Mouse (Mus musculus): ENCODE measurements around the gene Vstm5. TPM values are rescaled to one million over a fixed set of nuclear protein-coding genes. Genes with fewer than 3 reads are reported as not detected.
A peak's percentile ranks its signal among the peaks of the same experiment; 100 is the strongest.

Gene Vstm5
- polyA plus RNA-seq, 1 experiment, result 2.1 TPM

- peak; percentile 95 for TF ChIP-seq POLR2A (IDR thresholded peaks at IDR 0.05; ENCODE audit: borderline replicate concordance, extremely low read depth, low read depth, low read length)
- no peak for TF ChIP-seq CTCF (IDR thresholded peaks at IDR 0.05; ENCODE audit: insufficient read depth, low read length)
These were observed 66.9 kb downstream of the Vstm5 start, which contains the start of gene Taf1d for GRCm38 (mm10) chr9:15305503-15306397. TSS of gene Taf1d (plus strand) at chr9:15306214.

GRCm38 (mm10) chr9:15306398-15307119 is 67.7 kb downstream of the Vstm5 start, which contains the start of gene 4931406C07Rik:
TSS of gene 4931406C07Rik (minus strand) at chr9:15306448.
- Histone ChIP-seq H3K4me1 (ENCODE audit: control insufficient read depth, insufficient read depth, low read length) (peaks cover 8% of the 10 kb centered on the region), H3K4me3 (replicated peaks; ENCODE audit: extremely low read depth, low read depth, low read length) (peak within 1 kb of the TSS; percentile 96)
- DNase-seq, result no peak
- TF ChIP-seq POLR2A (IDR thresholded peaks at IDR 0.05; ENCODE audit: borderline replicate concordance, extremely low read depth, low read depth, low read length) (no peak), CTCF (IDR thresholded peaks at IDR 0.05; ENCODE audit: insufficient read depth, low read length) (no peak)
- under 1% methylated on average over 35 of the region's 35 CpGs for WGBS

More at GRCm38 (mm10) chr9:15305503-15306397, 66.9 kb downstream of the Vstm5 start, which contains the start of gene Taf1d:
- WGBS, result 11% methylated on average over 45 of the region's 45 CpGs
- peak; percentile 99 for DNase-seq
- H3K4me1 ChIP-seq (ENCODE audit: control insufficient read depth, insufficient read depth, low read length), result peaks cover 15% of the 10 kb centered on the region
- peak within 1 kb of the TSS; percentile 96 for H3K4me3 ChIP-seq (replicated peaks; ENCODE audit: extremely low read depth, low read depth, low read length)

- TF ChIP-seq CTCF (IDR thresholded peaks at IDR 0.05; ENCODE audit: insufficient read depth, low read length), result no peak
- TF ChIP-seq POLR2A (IDR thresholded peaks at IDR 0.05; ENCODE audit: borderline replicate concordance, extremely low read depth, low read depth, low read length), result no peak
- Histone ChIP-seq H3K4me3 (replicated peaks; ENCODE audit: extremely low read depth, low read depth, low read length) (no peak overlapping the region), H3K4me1 (ENCODE audit: control insufficient read depth, insufficient read depth, low read length) (peaks cover 7% of the 10 kb centered on the region)
- 14% methylated on average over 6 of the region's 6 CpGs for WGBS
- DNase-seq, result no peak
These were observed 68.4 kb downstream of the Vstm5 start for GRCm38 (mm10) chr9:15307257-15307656.

- Histone ChIP-seq H3K4me1 (ENCODE audit: control insufficient read depth, insufficient read depth, low read length) (peaks cover 7% of the 10 kb centered on the region), H3K4me3 (replicated peaks; ENCODE audit: extremely low read depth, low read depth, low read length) (no peak overlapping the region)
- TF ChIP-seq POLR2A (IDR thresholded peaks at IDR 0.05; ENCODE audit: borderline replicate concordance, extremely low read depth, low read depth, low read length), result no peak
- no peak for TF ChIP-seq CTCF (IDR thresholded peaks at IDR 0.05; ENCODE audit: insufficient read depth, low read length)
- DNase-seq, result no peak
- 37% methylated on average over 2 of the region's 2 CpGs for WGBS
These were observed 69.4 kb downstream of the Vstm5 start for GRCm38 (mm10) chr9:15308254-15308653.

Other genes starting within 250 kb of the Vstm5 start
- 17.0 and 21.9 TPM in 2 replicates for gene Panx1, start 193.6 kb upstream of the Vstm5 start, polyA plus RNA-seq (2012; rRNA removed)
- 0.03 and 0.36 TPM in 2 replicates for gene Hephl1, start 126.9 kb upstream of the Vstm5 start, polyA plus RNA-seq (2012; rRNA removed)
- gene Med17, start 40.9 kb downstream of the Vstm5 start, polyA plus RNA-seq (2012; rRNA removed), result 24.6 and 25.3 TPM in 2 replicates
- 4.5 and 10.3 TPM in 2 replicates for gene Taf1d, start 67.2 kb downstream of the Vstm5 start, polyA plus RNA-seq (2012; rRNA removed)
- gene 4931406C07Rik, start 67.4 kb downstream of the Vstm5 start, polyA plus RNA-seq (2012; rRNA removed), result 7.3 and 13.7 TPM in 2 replicates
- gene Cep295, start 118.7 kb downstream of the Vstm5 start, polyA plus RNA-seq (2012; rRNA removed), result 3.1 and 3.7 TPM in 2 replicates